Mouse (Mus musculus) bone marrow macrophage, adult 2 months (primary cell): ENCODE measurements around the gene Palmd.

Experiments used
- CTCF ChIP-seq: IDR thresholded peaks from 2 replicates; pipeline ENCODE4 v1.5.1; 2012; ENCODE audit warnings: low read depth, mild to moderate bottlenecking, low read length, moderate library complexity
- POLR2A ChIP-seq: IDR thresholded peaks from 2 replicates; pipeline ENCODE4 v1.6.1; 2012; ENCODE audit warnings: mild to moderate bottlenecking, low read depth, low read length, borderline replicate concordance

DNA sequence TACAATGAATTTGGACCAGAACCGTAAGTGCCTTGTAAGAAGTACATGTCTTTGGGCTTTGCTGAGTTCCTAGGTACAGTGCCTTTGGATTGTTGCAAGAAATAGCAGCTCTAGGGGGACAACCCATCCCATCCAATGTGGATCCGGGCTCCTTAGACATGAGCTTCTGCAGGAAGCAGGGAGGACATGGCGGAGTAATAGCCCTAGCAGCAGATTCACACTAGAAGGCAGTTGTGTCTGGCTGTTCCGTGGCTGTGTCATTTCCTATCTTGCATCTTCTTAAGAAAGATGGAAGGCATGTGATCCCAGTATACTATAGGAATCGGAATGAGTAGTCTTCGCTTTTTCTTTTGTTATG lies 76.6 kb downstream of the Palmd start:
- TF ChIP-seq POLR2A (no peak), CTCF (no peak)
